Mouse (Mus musculus): ENCODE data around the gene Hist1h4k. TPM values are rescaled to one million over a fixed set of nuclear protein-coding genes. Genes with fewer than 3 reads are reported as not detected.
"Not testable (repeated sequence)": the region's sequence is repeated elsewhere in the genome, so short reads cannot be mapped to it uniquely, and the experiment has no call there.

The Hist1h4k gene
- polyA plus RNA-seq, 1 experiment from 2014 or later, result 3.9 TPM

GRCm38 (mm10) chr13:21745006-21745405 is 5.3 kb downstream of the Hist1h4k start:
- Histone ChIP-seq H3K4me2 (ENCODE audit: low read depth, low read length) (no peak overlapping the region), H3K4me3 (replicated peaks; ENCODE audit: low read length) (no peak overlapping the region), H3K9ac (ENCODE audit: low read length) (no peak overlapping the region), H3K36me3 (ENCODE audit: control insufficient read depth, insufficient read depth, low read length) (no peaks in the 10 kb centered on the region; the same call in 1 of the 2 replicates), H3K9me3 (replicated peaks; ENCODE audit: control insufficient read depth, low read length) (no peaks in the 10 kb centered on the region), H3K4me1 (ENCODE audit: control insufficient read depth, insufficient read depth, low read length) (peaks cover 7% of the 10 kb centered on the region), H3K27me3 (ENCODE audit: control insufficient read depth, insufficient read depth, low read length) (no peaks in the 10 kb centered on the region), H3K27ac (ENCODE audit: low read length) (no peak overlapping the region)
- no peak for ATAC-seq (ENCODE audit: insufficient read depth, low FRiP score)
- 34% methylated on average over 1 of the region's 1 CpGs for WGBS

GRCm38 (mm10) chr13:21734906-21735767 is 15.2 kb downstream of the Hist1h4k start, which contains the start of gene Hist1h4j:
Gene Hist1h4j, plus strand, starts transcription at chr13:21735064.
- peak within 1 kb of the TSS; percentile 72 for H3K9ac ChIP-seq (ENCODE audit: low read length)
- H3K4me3 ChIP-seq (replicated peaks; ENCODE audit: low read length), result peak within 1 kb of the TSS; percentile 51
- WGBS, result under 1% methylated on average over 47 of the region's 56 CpGs
- not testable (repeated sequence) for H3K27me3 ChIP-seq (ENCODE audit: control insufficient read depth, insufficient read depth, low read length); H3K9me3 ChIP-seq (replicated peaks; ENCODE audit: control insufficient read depth, low read length); H3K4me1 ChIP-seq (ENCODE audit: control insufficient read depth, insufficient read depth, low read length); H3K36me3 ChIP-seq (ENCODE audit: control insufficient read depth, insufficient read depth, low read length)
- ATAC-seq (ENCODE audit: insufficient read depth, low FRiP score), result peak; percentile 93
- H3K27ac ChIP-seq (ENCODE audit: low read length), result peak within 1 kb of the TSS; percentile 93
- H3K4me2 ChIP-seq (ENCODE audit: low read depth, low read length), result peak within 1 kb of the TSS; percentile 75

GRCm38 (mm10) chr13:21734010-21734905 is 16.0 kb downstream of the Hist1h4k start:
- ATAC-seq (ENCODE audit: insufficient read depth, low FRiP score), result peak; percentile 75

GRCm38 (mm10) chr13:21733466-21733865 is 16.8 kb downstream of the Hist1h4k start:
- Histone ChIP-seq H3K27me3 (ENCODE audit: control insufficient read depth, insufficient read depth, low read length) (no peaks in the 10 kb centered on the region), H3K9me3 (replicated peaks; ENCODE audit: control insufficient read depth, low read length) (no peaks in the 10 kb centered on the region), H3K4me1 (ENCODE audit: control insufficient read depth, insufficient read depth, low read length) (0 out of 2 replicates have a peak, but pooled peaks cover 2% of the 10 kb centered on the region), H3K4me3 (replicated peaks; ENCODE audit: low read length) (no peak overlapping the region), H3K36me3 (ENCODE audit: control insufficient read depth, insufficient read depth, low read length) (no peaks in the 10 kb centered on the region), H3K9ac (ENCODE audit: low read length) (no peak overlapping the region), H3K27ac (ENCODE audit: low read length) (no peak overlapping the region), H3K4me2 (ENCODE audit: low read depth, low read length) (no peak overlapping the region)
- 79% methylated on average over 5 of the region's 5 CpGs for WGBS
- ATAC-seq (ENCODE audit: insufficient read depth, low FRiP score), result no peak

More at GRCm38 (mm10) chr13:21734010-21734905, 16.0 kb downstream of the Hist1h4k start:
- no peaks in the 10 kb centered on the region for H3K9me3 ChIP-seq (replicated peaks; ENCODE audit: control insufficient read depth, low read length)
- 0 out of 2 replicates have a peak, but pooled peaks cover 2% of the 10 kb centered on the region for H3K4me1 ChIP-seq (ENCODE audit: control insufficient read depth, insufficient read depth, low read length)
- H3K4me2 ChIP-seq (ENCODE audit: low read depth, low read length), result peak overlapping the region; percentile 75
- no peaks in the 10 kb centered on the region for H3K36me3 ChIP-seq (ENCODE audit: control insufficient read depth, insufficient read depth, low read length)
- H3K4me3 ChIP-seq (replicated peaks; ENCODE audit: low read length), result peak overlapping the region; percentile 51
- peak overlapping the region; percentile 93 for H3K27ac ChIP-seq (ENCODE audit: low read length)
- WGBS, result under 1% methylated on average over 21 of the region's 21 CpGs
- H3K9ac ChIP-seq (ENCODE audit: low read length), result peak overlapping the region; percentile 72
- no peaks in the 10 kb centered on the region for H3K27me3 ChIP-seq (ENCODE audit: control insufficient read depth, insufficient read depth, low read length)

- WGBS, result 54% methylated on average over 1 of the region's 1 CpGs
- no peaks in the 10 kb centered on the region for H3K36me3 ChIP-seq (ENCODE audit: control insufficient read depth, insufficient read depth, low read length)
- H3K9ac ChIP-seq (ENCODE audit: low read length), result no peak overlapping the region
- no peaks in the 10 kb centered on the region for H3K9me3 ChIP-seq (replicated peaks; ENCODE audit: control insufficient read depth, low read length)
- no peaks in the 10 kb centered on the region for H3K27me3 ChIP-seq (ENCODE audit: control insufficient read depth, insufficient read depth, low read length)
- ATAC-seq (ENCODE audit: insufficient read depth, low FRiP score), result no peak
- no peak overlapping the region for H3K4me2 ChIP-seq (ENCODE audit: low read depth, low read length)
- H3K4me3 ChIP-seq (replicated peaks; ENCODE audit: low read length), result no peak overlapping the region
- H3K4me1 ChIP-seq (ENCODE audit: control insufficient read depth, insufficient read depth, low read length), result no peaks in the 10 kb centered on the region
- H3K27ac ChIP-seq (ENCODE audit: low read length), result no peak overlapping the region
Observed at GRCm38 (mm10) chr13:21729544-21729943, 20.8 kb downstream of the Hist1h4k start.

- Histone ChIP-seq H3K4me2 (ENCODE audit: low read depth, low read length) (no peak overlapping the region), H3K27me3 (ENCODE audit: control insufficient read depth, insufficient read depth, low read length) (no peaks in the 10 kb centered on the region), H3K4me1 (ENCODE audit: control insufficient read depth, insufficient read depth, low read length) (no peaks in the 10 kb centered on the region; the same call in 1 of the 2 replicates), H3K9ac (ENCODE audit: low read length) (no peak overlapping the region), H3K36me3 (ENCODE audit: control insufficient read depth, insufficient read depth, low read length) (no peaks in the 10 kb centered on the region), H3K9me3 (replicated peaks; ENCODE audit: control insufficient read depth, low read length) (no peaks in the 10 kb centered on the region), H3K4me3 (replicated peaks; ENCODE audit: low read length) (no peak overlapping the region), H3K27ac (ENCODE audit: low read length) (no peak overlapping the region)
- 33% methylated on average over 10 of the region's 11 CpGs for WGBS
- ATAC-seq (ENCODE audit: insufficient read depth, low FRiP score), result no peak
Observed at GRCm38 (mm10) chr13:21727948-21728572, 22.2 kb downstream of the Hist1h4k start.

GRCm38 (mm10) chr13:21722993-21723836 is 27.1 kb downstream of the Hist1h4k start:
- ATAC-seq (ENCODE audit: insufficient read depth, low FRiP score), result no peak
- Histone ChIP-seq H3K9ac (ENCODE audit: low read length) (no peak overlapping the region), H3K27ac (ENCODE audit: low read length) (peak overlapping the region; percentile 86; the same call in 1 of the 2 replicates), H3K9me3 (replicated peaks; ENCODE audit: control insufficient read depth, low read length) (no peaks in the 10 kb centered on the region), H3K4me2 (ENCODE audit: low read depth, low read length) (peak overlapping the region; percentile 51; the same call in 1 of the 2 replicates), H3K27me3 (ENCODE audit: control insufficient read depth, insufficient read depth, low read length) (no peaks in the 10 kb centered on the region), H3K36me3 (ENCODE audit: control insufficient read depth, insufficient read depth, low read length) (no peaks in the 10 kb centered on the region), H3K4me1 (ENCODE audit: control insufficient read depth, insufficient read depth, low read length) (peaks cover 8% of the 10 kb centered on the region), H3K4me3 (replicated peaks; ENCODE audit: low read length) (peak overlapping the region; percentile 50; the same call in 1 of the 2 replicates)
- WGBS, result 30% methylated on average over 5 of the region's 5 CpGs

GRCm38 (mm10) chr13:21722373-21722925 is 27.9 kb downstream of the Hist1h4k start:
- no peaks in the 10 kb centered on the region for H3K36me3 ChIP-seq (ENCODE audit: control insufficient read depth, insufficient read depth, low read length)
- no peaks in the 10 kb centered on the region for H3K27me3 ChIP-seq (ENCODE audit: control insufficient read depth, insufficient read depth, low read length)
- peak overlapping the region; percentile 61 for H3K9ac ChIP-seq (ENCODE audit: low read length)
- H3K4me2 ChIP-seq (ENCODE audit: low read depth, low read length), result peak overlapping the region; percentile 51
- H3K4me1 ChIP-seq (ENCODE audit: control insufficient read depth, insufficient read depth, low read length), result peaks cover 10% of the 10 kb centered on the region
- H3K27ac ChIP-seq (ENCODE audit: low read length), result peak overlapping the region; percentile 86
- peak overlapping the region; percentile 50 for H3K4me3 ChIP-seq (replicated peaks; ENCODE audit: low read length)
- H3K9me3 ChIP-seq (replicated peaks; ENCODE audit: control insufficient read depth, low read length), result no peaks in the 10 kb centered on the region
- ATAC-seq (ENCODE audit: insufficient read depth, low FRiP score), result peak; percentile 19; the same call in 1 of the 2 replicates
- 3% methylated on average over 11 of the region's 11 CpGs for WGBS
